Mouse (Mus musculus) neural tube, embryonic 13.5 days (tissue): ENCODE measurements at regions not wholly inside any gene's neighbourhood (a gene's known extent, or its start where the extent isn't known, plus 50 kb on each side); places are given as distances from the start of the nearest gene placed in this dataset.

Experiments used
- ATAC-seq: fragments of 200-750 bp; cut with Nextera tagmentation; 2 replicates; pipeline ENCODE4 v1.8.0; 2017; ENCODE audit warnings: low read depth, mild to moderate bottlenecking, moderate TSS enrichment, moderate library complexity
- H3K27ac ChIP-seq: fragments of 300-500 bp; sonication (generic); replicated peaks from 2 replicates; pipeline ENCODE4 v1.5.1; 2015; ENCODE audit warnings: moderate library complexity, mild to moderate bottlenecking, inconsistent platforms
- H3K27me3 ChIP-seq: fragments of 300-500 bp; sonication (generic); 2 replicates; pipeline ENCODE4 v1.6.1; 2015; ENCODE audit warnings: mild to moderate bottlenecking, inconsistent platforms
- H3K36me3 ChIP-seq: fragments of 300-500 bp; sonication (generic); 2 replicates; pipeline ENCODE4 v1.6.1; 2015; ENCODE audit warnings: mild to moderate bottlenecking, inconsistent platforms
- H3K4me1 ChIP-seq: fragments of 300-500 bp; sonication (generic); replicated peaks from 2 replicates; pipeline ENCODE4 v1.6.1; 2015; ENCODE audit warnings: inconsistent platforms
- H3K4me2 ChIP-seq: fragments of 300-500 bp; sonication (generic); 2 replicates; pipeline ENCODE4 v1.6.1; 2015; ENCODE audit warnings: inconsistent platforms, mild to moderate bottlenecking, moderate library complexity
- H3K4me3 ChIP-seq: fragments of 300-500 bp; sonication (generic); 2 replicates; pipeline ENCODE4 v1.5.1; 2015; ENCODE audit warnings: mild to moderate bottlenecking, inconsistent platforms
- H3K9ac ChIP-seq: fragments of 300-500 bp; sonication (generic); 2 replicates; pipeline ENCODE4 v1.6.1; 2015; ENCODE audit warnings: moderate library complexity, mild to moderate bottlenecking, inconsistent platforms
- H3K9me3 ChIP-seq: fragments of 300-500 bp; sonication (generic); 2 replicates; pipeline ENCODE4 v1.6.1; 2016; ENCODE audit warnings: inconsistent platforms
- WGBS: fragments of 180-500 bp; shearing (Covaris S2); methylation state at CpG from one replicate; pipeline ENCODE4 v1.1.7; 2015; 5-methylcytosine and 5-hydroxymethylcytosine counted together

DNA sequence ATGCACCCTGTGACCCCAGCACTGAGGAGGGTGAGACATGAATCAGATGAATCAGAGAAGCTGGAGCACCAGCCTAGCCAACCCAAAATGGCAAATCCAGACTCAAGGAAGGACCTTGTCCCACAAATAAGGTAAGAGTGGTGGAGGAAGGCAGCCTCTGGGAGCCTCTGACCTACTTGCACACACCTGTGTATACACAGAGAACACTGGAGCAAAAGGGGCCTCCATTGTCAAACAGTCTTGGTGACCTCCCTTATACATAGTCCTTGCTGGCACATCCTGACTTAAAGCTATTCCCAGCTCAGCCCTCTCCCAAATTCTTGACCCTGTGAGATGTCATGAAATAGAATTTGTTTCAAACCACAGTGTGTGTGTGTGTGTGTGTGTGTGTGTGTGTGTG lies 57.1 kb downstream of the Inhbb start:
- no peaks in the 10 kb centered on the region; the same call in 1 of the 2 replicates for H3K9me3 ChIP-seq
- H3K9ac ChIP-seq: no peak overlapping the region
- no peak overlapping the region for H3K4me3 ChIP-seq
- no peak overlapping the region for H3K4me2 ChIP-seq
- H3K4me1 ChIP-seq: no peaks in the 10 kb centered on the region; the same call in 1 of the 2 replicates
- no peak overlapping the region for H3K27ac ChIP-seq
- H3K27me3 ChIP-seq: no peaks in the 10 kb centered on the region
- no peak for ATAC-seq
- no peaks in the 10 kb centered on the region for H3K36me3 ChIP-seq

DNA sequence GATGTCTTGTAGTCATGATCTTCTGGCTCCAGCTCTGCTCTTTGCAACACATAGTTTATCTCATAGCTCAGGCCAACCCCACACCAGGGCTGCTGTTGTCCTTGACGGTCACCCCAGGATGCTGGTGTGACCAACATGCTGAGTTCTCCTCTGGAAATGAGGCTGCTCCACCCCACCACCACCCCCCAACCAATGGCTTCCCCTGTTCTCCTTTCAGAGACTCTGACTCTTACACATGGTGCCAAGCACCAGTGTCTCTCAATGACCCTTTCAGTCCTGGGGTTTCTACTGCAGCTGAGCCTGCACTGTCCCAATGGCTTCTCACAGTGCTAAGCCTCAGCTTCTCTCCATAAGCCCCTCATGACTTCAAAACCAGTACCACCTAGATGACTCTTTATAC lies 64.0 kb downstream of the Inhbb start:
- Histone ChIP-seq H3K4me2 (no peak overlapping the region), H3K27ac (no peak overlapping the region), H3K4me1 (no peaks in the 10 kb centered on the region), H3K4me3 (no peak overlapping the region), H3K9ac (no peak overlapping the region), H3K27me3 (no peaks in the 10 kb centered on the region), H3K9me3 (no peaks in the 10 kb centered on the region; the same call in 1 of the 2 replicates), H3K36me3 (no peaks in the 10 kb centered on the region)
- ATAC-seq: no peak
- WGBS: 92% methylated on average over 1 of the region's 1 CpGs

DNA sequence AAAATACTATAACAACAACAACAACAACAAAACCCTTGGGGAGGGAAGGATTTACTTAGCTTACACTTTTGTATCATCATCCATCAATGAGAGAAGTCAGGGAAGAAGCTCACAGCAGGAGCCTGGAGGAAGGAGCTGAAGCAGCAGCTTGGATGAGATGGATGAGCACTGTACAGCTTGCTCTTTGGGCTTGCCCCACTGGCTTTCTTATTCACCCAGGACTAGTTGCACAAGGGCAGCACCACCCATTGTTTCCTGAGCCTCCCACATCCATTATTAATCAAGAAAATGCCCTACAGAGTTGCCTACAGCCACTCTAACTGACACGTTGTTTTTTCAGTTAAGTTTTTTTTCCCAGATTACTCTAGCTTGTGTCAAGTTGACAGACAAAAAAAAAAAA lies 65.1 kb downstream of the Inhbb start:
- Histone ChIP-seq H3K4me3 (no peak overlapping the region), H3K9me3 (peaks cover 7% of the 10 kb centered on the region), H3K27me3 (no peaks in the 10 kb centered on the region), H3K4me1 (no peaks in the 10 kb centered on the region), H3K9ac (no peak overlapping the region), H3K27ac (no peak overlapping the region), H3K4me2 (no peak overlapping the region), H3K36me3 (no peaks in the 10 kb centered on the region)
- no peak for ATAC-seq
- 49% methylated on average over 1 of the region's 1 CpGs for WGBS

DNA sequence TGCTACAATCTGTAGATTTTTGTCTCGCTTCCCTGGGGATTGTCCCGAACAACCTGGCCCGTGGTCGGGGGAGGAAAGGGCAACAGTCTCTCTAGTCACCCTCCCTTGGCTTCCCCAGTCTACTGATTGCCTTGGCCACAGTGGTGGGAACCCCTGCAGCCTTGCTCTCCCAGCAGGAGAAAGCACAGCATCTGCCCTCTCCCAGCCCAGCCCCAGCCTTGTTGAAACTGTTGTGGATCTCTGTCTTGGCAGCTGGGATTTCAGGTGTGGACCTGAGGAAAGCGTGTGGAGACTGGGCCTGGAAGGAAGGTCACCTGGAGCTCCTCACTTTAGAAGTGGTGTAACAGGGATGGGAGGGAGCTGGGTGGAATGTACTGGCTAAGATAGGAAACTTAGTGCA lies 66.6 kb downstream of the Inhbb start:
- Histone ChIP-seq H3K36me3 (no peaks in the 10 kb centered on the region), H3K9ac (no peak overlapping the region), H3K4me2 (no peak overlapping the region), H3K9me3 (peaks cover 7% of the 10 kb centered on the region), H3K27me3 (no peaks in the 10 kb centered on the region), H3K4me3 (no peak overlapping the region), H3K27ac (no peak overlapping the region), H3K4me1 (no peaks in the 10 kb centered on the region)
- WGBS: 92% methylated on average over 5 of the region's 5 CpGs
- ATAC-seq: no peak

DNA sequence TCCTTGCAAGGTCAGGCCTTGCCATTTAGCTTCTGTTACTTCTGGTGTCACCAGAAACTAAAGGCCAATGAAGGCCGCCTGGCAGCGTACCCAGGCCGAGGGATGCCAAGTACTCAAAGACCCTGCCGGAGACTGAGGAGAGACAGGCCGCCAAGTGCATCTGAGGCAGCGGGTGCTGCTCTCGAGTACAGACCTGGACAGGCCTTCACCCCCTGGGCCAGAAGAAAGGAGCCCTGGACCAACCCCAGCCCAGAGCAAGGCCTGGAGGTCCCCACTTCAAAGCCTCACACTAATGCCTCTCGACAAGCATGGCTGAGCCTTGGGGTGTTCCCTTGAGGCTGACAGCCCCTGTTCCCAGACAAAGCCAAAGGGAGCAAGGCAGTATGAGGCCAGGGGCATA lies 70.5 kb downstream of the Inhbb start:
- H3K9ac ChIP-seq: no peak overlapping the region
- no peaks in the 10 kb centered on the region for H3K27me3 ChIP-seq
- peaks cover 7% of the 10 kb centered on the region for H3K9me3 ChIP-seq
- no peak for ATAC-seq
- 0 out of 2 replicates have a peak, but pooled peaks cover 11% of the 10 kb centered on the region for H3K4me1 ChIP-seq
- H3K27ac ChIP-seq: no peak overlapping the region
- H3K36me3 ChIP-seq: no peaks in the 10 kb centered on the region
- no peak overlapping the region for H3K4me2 ChIP-seq
- WGBS: 95% methylated on average over 8 of the region's 8 CpGs
- H3K4me3 ChIP-seq: no peak overlapping the region

DNA sequence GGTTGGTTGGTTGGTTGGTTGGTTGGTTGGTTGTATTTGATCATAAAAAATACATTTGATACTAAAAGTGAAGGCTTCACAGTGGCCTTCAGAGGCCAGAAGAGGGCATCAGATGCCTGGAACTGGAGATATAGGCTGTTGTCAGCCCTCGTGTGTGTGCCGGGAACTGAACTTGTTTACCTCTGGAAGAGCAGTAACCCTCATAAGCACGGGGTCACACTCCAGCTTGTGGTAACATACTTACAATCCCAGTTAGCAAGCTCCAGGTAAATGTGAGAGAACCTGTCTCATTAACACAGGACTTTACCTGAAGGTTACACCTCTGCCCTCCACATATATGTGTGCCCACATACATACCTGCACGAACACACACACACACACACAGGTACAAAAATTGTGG lies 71.2 kb downstream of the Inhbb start:
- no peak for ATAC-seq
- Histone ChIP-seq H3K4me3 (no peak overlapping the region), H3K4me1 (0 out of 2 replicates have a peak, but pooled peaks cover 11% of the 10 kb centered on the region), H3K27ac (no peak overlapping the region), H3K4me2 (no peak overlapping the region), H3K27me3 (no peaks in the 10 kb centered on the region), H3K36me3 (no peaks in the 10 kb centered on the region), H3K9me3 (peaks cover 7% of the 10 kb centered on the region), H3K9ac (no peak overlapping the region)
- WGBS: 93% methylated on average over 4 of the region's 4 CpGs

DNA sequence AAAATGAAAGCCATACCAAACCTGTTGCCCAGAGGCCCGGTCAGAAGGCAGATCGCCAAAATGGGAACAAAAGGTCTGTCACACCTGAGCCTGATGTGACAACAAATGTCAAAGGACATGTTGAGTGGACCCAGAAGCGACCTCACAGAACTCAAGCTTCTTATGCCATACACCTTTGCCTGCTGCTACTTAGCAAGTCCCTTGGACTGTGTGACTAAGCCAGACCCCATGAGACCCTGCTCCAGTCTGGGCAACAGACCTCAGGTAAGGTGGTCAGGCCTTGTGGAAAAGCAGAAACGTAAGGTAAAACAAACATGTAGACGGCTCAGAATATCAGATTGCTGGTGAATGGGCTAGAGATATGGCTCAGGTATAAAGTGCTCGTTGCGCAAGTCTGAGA lies 71.8 kb downstream of the Inhbb start:
- WGBS: 95% methylated on average over 7 of the region's 7 CpGs
- H3K9me3 ChIP-seq: peaks cover 7% of the 10 kb centered on the region

DNA sequence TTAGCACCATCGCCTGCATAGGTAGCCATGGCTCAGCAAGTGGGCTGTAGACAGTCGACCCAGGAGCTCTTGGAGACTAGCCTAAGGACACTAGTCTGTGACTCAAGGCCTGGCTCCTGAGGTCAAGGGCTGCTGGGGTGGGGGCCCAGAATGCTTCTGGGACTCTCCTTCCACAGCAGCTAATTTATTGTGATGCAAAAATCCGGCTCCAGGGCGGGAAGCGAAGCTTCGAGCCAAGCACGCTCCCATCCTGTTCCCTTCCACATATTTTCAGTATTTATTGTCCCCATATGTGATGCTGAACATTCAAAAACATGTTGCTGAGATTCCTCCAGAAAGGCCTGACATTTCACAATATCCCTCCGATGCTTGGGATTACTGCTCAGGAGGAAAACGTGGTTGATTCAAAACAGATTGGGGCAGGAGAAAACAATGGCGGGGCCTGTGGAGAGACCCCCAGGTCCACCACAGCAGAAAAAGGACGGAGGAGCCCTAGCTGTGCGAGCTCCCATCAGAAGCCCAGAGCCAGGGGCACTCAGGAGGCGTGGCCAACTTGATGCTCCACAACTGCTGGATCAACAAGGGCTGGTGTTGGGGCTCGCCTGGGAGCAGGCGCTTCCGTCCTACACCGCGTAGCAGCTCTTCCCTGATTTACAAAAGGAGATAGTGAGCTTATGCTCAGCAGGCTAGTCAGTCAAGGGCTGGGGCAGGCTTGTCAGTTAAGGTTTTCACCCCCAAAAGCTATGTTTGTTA lies 73.4 kb downstream of the Inhbb start:
- Histone ChIP-seq H3K4me1 (0 out of 2 replicates have a peak, but pooled peaks cover 11% of the 10 kb centered on the region), H3K27me3 (no peaks in the 10 kb centered on the region), H3K4me3 (no peak overlapping the region), H3K27ac (no peak overlapping the region), H3K4me2 (no peak overlapping the region), H3K9me3 (peaks cover 7% of the 10 kb centered on the region), H3K9ac (no peak overlapping the region), H3K36me3 (no peaks in the 10 kb centered on the region)
- 27% methylated on average over 18 of the region's 18 CpGs for WGBS
- peak; percentile 25; the same call in 1 of the 2 replicates for ATAC-seq

More for the DNA sequence above, 71.8 kb downstream of the Inhbb start:
- no peak overlapping the region for H3K4me3 ChIP-seq
- no peak overlapping the region for H3K4me2 ChIP-seq
- no peak overlapping the region for H3K27ac ChIP-seq
- H3K27me3 ChIP-seq: no peaks in the 10 kb centered on the region
- H3K36me3 ChIP-seq: no peaks in the 10 kb centered on the region
- ATAC-seq: no peak
- H3K4me1 ChIP-seq: 0 out of 2 replicates have a peak, but pooled peaks cover 11% of the 10 kb centered on the region
- H3K9ac ChIP-seq: no peak overlapping the region

DNA sequence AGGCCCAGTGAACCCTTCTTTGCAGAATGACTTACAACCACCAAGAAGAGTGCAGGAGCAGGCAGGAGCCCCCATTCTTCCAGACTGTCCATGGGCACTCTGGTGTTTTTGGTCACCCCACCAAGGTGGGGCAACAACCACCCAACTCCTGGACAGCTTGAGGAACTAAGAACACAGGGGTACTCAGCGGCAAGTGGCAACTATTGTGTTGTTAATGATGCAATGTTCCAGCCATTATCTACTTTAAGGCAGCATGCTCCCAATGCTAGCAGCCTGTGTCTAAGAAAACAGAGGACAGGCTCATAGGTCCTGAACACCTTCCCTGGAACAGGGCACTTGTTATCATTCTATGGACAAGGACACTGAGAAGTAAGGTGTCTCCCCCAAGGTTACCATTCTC lies 74.3 kb downstream of the Inhbb start:
- H3K9me3 ChIP-seq: peaks cover 6% of the 10 kb centered on the region
- no peak overlapping the region for H3K4me2 ChIP-seq
- no peaks in the 10 kb centered on the region for H3K27me3 ChIP-seq
- no peak overlapping the region for H3K4me3 ChIP-seq
- no peak overlapping the region for H3K27ac ChIP-seq
- WGBS: 63% methylated on average over 1 of the region's 1 CpGs
- 0 out of 2 replicates have a peak, but pooled peaks cover 11% of the 10 kb centered on the region for H3K4me1 ChIP-seq
- H3K36me3 ChIP-seq: no peaks in the 10 kb centered on the region
- H3K9ac ChIP-seq: no peak overlapping the region
- ATAC-seq: no peak

DNA sequence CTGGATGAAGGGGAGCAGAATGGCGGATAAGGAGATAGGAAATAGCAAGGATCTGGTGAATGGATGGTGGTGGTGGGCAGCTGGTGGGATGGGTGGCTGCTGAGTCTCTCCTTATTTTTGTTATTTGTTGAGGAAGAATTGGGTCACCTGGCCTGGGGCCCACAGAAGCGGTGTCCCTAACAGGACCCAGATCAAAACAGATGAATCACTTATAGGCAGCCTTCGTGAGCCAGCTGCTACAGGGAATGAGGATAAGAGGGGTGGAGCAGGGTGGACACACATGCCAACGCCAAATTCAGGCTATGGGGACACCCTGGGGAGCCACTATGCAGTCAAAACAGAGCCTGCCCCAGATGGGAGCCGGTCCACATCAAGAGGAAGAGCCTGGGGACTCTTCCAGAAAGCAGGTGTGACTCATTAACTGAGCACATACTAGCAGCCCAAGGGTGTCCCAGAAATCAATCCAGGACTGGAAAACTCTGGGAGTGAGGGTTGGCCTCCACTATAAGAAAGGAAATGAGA lies 75.4 kb downstream of the Inhbb start:
- WGBS: 67% methylated on average over 5 of the region's 5 CpGs
- ATAC-seq: no peak
- H3K4me3 ChIP-seq: no peak overlapping the region

DNA sequence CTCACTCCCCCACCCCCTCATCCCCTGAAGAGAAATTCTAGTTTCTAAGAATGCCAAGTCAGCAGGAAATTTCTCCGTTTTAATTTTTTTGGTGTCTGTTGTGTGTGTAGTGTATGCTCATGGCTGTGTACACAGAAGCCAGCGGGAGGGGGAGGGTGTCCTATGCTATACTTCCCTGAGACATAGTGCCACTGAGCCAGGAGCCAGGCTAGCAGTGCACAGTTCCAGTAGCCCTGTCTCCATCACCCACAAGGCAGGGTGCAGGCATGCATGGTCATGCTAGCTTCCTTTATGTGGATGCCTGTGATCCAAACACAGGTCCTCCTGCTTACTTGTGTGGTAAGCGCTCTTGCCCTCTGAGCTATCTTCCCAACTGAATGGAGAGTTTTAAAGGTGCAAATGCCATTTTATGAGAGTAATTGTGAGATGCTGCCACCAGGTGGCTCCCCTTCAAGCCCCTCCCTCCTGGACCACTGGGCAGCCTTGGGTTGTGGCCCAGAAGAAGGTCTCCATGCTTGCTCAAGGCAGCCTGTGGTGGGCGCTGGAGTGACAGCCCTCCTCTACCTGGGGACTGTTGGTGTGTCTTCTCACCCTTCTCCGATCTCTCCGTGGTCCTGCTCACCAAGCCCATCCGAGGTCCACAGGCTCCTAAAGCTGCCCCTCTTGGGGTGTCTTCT lies 76.8 kb downstream of the Inhbb start:
- 0 out of 2 replicates have a peak, but pooled peaks cover 11% of the 10 kb centered on the region for H3K4me1 ChIP-seq
- no peaks in the 10 kb centered on the region for H3K27me3 ChIP-seq
- no peak overlapping the region for H3K27ac ChIP-seq
- H3K9me3 ChIP-seq: no peaks in the 10 kb centered on the region
- no peak overlapping the region for H3K9ac ChIP-seq
- H3K36me3 ChIP-seq: no peaks in the 10 kb centered on the region
- H3K4me2 ChIP-seq: no peak overlapping the region
- H3K4me3 ChIP-seq: no peak overlapping the region
- WGBS: 59% methylated on average over 7 of the region's 7 CpGs
- peak; percentile 32; the same call in 1 of the 2 replicates for ATAC-seq

More for the DNA sequence above, 75.4 kb downstream of the Inhbb start:
- no peaks in the 10 kb centered on the region for H3K27me3 ChIP-seq
- H3K9me3 ChIP-seq: no peaks in the 10 kb centered on the region
- H3K36me3 ChIP-seq: no peaks in the 10 kb centered on the region
- no peak overlapping the region for H3K9ac ChIP-seq
- H3K27ac ChIP-seq: no peak overlapping the region
- H3K4me1 ChIP-seq: 0 out of 2 replicates have a peak, but pooled peaks cover 11% of the 10 kb centered on the region
- H3K4me2 ChIP-seq: no peak overlapping the region

DNA sequence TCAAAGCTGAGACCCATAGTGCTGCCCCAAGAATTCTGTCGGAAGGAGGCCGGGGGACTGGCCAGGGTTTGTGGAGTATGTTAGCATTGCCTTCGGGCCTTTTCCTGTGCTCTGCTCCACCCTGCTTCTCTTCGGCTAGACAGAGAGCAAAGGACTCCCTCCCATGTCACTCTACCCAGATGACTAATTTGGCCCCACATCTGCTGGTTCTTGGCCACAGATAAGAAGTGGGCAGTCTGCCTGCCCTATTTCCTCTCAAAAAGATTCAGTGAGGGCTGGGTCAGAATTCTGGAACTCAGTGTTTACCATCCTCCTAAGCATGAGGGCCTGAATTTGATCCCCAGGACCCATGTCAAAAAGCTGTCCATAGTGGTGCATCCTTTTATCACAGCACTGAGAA lies 78.0 kb downstream of the Inhbb start:
- 85% methylated on average over 4 of the region's 4 CpGs for whole genome bisulfite sequencing
- Histone ChIP-seq H3K36me3 (no peaks in the 10 kb centered on the region), H3K4me3 (no peak overlapping the region), H3K27ac (no peak overlapping the region), H3K9ac (no peak overlapping the region), H3K27me3 (no peaks in the 10 kb centered on the region), H3K4me2 (no peak overlapping the region), H3K9me3 (no peaks in the 10 kb centered on the region), H3K4me1 (0 out of 2 replicates have a peak, but pooled peaks cover 8% of the 10 kb centered on the region)
- ATAC-seq: no peak
